Mouse (Mus musculus) gastrocnemius, postnatal 10 days (tissue): ENCODE data around the gene Dnase1l1. TPM values are rescaled to one million over a fixed set of nuclear protein-coding genes. Genes with fewer than 3 reads are reported as not detected.

Experiments used
- DNase-seq: peaks from one replicate; pipeline ENCODE4 v3.0.0; 2021; ENCODE audit warnings: mixed read lengths
- microRNA-seq, 2 experiments: library from miRNA; unstranded; fragments of <30 nt; microRNA quantifications; one replicate each; pipeline ENCODE4 v1.2.0; 2021
- total RNA-seq, 2 experiments: library from RNA; stranded (reverse); gene quantifications; 2 replicates each; pipeline ENCODE4 v1.2.3; 2021

The Dnase1l1 gene
- total RNA-seq, 2 experiments from 2014 or later = 62.8 to 69.4 TPM

GRCm38 (mm10) chrX:74270062-74270901 is 11.9 kb downstream of the Dnase1l1 start, which contains the start of gene Rpl10:
TSS of gene Rpl10 (plus strand) at chrX:74270812.
- DNase-seq = peak; percentile 77

DNA sequence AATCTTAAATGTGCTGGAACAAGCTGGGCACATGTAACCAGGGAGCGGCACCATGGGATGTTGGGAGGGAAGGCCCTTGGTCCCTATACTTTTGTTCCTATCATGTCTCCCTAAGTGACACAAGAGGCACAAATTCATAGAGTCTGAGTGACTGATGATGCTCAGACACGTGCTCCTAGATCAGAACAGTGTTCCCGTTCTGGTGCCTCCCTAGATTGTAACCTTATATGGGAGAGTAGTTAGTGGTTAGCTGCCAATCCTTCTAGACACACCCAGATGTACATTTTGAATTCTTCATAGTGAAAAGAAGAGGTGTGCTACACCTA is 12.4 kb downstream of the Dnase1l1 start:
- DNase-seq = no peak

DNA sequence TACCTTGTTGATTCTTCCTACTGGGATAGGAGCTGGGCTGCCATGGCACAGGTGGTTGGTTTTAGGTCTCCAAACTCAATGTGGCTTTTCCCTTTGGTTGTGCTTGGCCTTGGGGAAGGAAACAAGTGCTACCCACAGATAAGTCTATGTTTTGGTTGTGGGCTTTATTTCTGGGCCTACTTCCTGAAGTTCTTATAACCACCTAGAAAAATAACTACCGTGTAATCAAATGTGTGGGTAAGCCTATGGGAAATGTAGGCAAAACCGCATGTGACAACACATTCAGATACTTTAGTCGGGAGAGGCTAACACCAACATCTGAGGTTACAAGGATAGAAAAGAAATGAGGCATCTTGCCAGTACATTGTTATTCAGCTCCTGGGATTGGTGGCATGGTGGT is 24.4 kb downstream of the Dnase1l1 start:
- no peak for DNase-seq

DNA sequence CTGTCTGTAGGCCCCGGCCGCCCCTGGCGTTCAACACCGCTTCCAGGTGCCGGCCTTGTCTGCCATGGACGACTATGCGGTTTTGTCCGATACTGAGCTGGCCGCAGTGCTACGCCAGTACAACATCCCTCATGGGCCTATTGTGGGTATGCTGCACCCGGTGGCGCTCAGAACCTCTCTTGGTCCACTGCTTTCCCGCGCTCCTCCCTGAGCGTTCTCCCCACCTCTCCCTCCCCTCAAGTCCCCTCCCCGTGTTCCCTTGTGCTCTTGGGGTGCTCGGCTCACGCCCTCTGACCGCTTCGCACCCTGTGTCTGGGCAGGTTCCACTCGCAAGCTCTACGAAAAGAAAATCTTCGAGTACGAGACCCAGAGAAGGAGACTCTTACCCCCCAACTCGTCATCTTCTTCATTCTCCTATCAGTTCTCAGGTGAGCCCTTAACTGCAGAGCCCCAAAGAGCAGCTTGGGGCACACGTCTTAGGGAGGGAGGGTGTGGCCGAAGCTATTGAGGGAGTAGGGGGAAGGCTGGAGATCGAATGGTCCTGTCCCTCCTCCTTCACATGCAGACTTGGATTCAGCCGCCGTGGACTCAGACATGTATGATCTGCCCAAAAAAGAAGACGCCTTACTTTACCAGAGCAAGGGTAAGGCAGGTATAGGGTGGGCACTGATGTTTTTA is 27.1 kb downstream of the Dnase1l1 start:
- DNase-seq = no peak

DNA sequence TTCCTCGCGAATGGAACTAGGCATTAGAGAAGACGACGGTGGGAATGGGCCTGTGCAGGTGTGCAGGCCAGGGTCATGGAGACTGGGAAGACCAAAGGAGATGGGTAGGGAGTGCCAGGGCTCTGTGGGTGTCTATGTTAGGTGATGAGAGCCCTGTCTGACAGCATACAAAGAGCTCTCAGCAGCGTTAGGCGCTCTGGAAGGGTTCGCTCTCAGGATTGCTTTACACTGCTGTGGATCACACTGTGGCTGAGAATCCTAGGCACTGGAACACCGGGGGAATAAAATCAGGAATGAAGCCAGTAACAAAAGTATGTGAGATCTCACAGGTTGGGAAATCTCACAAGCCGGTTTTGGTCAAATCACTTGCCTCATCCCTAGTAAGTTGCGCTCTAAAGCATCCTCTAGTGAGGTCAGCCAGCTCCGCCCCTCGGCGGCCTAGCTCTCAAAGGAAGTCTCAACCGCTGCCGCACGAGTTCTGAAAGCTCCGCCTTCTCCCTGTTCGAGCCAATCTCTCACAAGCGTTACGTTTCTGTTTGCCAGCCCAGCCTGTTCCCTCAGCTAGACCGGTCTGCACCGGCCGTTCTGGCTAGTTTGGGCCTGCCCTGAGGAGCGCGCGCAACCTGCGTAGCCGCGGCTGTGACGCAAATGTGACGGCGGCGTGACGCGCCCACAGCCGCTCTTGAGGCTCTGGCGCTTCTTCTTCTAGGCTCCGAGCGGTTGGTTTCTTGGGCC is 27.8 kb downstream of the Dnase1l1 start, which contains the start of gene Emd:
TSS of gene Emd (plus strand) at position 535 of the 735 bp plus-strand sequence.
- DNase-seq = peak; percentile 72

GRCm38 (mm10) chrX:74249615-74250014 is 32.5 kb downstream of the Dnase1l1 start, which contains the start of gene Flna:
TSS of gene Flna (minus strand) at chrX:74249820.
- peak; percentile 62 for DNase-seq

- DNase-seq = peak; percentile 69
Observed at GRCm38 (mm10) chrX:74248651-74249050, 33.5 kb downstream of the Dnase1l1 start.

- no peak for DNase-seq
Observed at GRCm38 (mm10) chrX:74246693-74247092, 35.4 kb downstream of the Dnase1l1 start.

DNA sequence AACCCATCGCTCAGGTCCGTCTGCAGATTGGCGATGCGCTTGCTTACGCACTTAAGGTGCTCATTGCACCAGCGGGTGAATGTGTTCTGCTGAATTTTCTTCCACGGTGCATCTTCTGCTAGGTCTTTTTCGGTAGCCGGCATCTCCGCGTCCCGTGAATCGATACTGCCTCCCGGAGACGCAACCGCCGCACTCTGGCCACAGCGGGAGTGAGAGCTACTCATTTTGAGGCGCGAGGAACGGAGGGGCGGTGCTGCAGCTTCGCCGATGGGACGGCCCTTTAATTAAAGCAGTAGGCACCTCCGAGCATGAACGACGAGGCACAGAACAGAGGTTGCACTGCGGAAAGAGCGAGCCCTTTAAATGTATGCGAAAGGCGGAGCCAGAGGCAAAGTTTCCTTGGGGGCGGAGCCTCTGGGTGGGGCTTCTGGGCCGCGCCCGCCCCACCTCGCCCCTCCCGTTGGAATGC is 35.9 kb downstream of the Dnase1l1 start:
- peak; percentile 68 for DNase-seq

DNA sequence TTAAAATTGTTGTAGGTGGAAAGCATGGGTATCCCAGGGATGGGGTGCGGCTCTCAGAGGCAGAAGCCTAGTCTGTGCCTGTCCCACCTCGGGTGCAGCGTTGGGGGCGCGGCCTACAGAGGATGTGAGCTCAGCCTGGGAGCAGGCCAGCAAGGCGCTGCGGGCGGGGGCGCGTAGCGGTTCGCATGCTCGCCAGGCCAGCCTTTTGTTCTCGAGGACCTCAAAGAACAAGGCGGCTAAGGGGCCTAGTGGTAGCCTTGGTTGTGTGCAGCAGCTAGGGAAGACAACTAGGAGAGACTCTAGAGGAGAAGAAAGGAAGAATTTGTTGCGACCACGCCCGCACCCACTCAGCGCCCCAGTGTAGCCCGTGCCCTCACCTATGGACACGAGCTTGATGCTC is 36.5 kb downstream of the Dnase1l1 start:
- DNase-seq = peak; percentile 79

DNA sequence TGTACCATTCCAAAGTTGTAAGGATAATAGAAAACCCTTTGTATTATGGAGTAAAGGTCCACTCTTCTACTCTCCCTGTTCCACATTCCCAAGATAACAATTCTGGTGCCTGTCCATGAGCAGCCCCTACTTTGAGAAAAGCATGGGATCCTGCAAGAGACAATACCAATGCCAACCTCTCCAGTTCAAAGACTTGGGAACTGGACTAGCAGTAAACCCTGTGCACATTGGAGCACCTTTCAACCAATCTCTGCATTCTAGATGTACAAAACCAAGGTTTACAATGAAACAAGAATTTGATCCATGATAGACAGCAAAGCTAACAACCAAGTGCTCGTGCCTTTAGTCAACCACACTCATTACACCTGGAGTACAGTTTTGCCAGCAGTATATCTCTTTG is 37.0 kb downstream of the Dnase1l1 start:
- no peak for DNase-seq

- peak; percentile 21 for DNase-seq
Observed at GRCm38 (mm10) chrX:74244614-74245083, 37.5 kb downstream of the Dnase1l1 start.

GRCm38 (mm10) chrX:74243807-74244206 is 38.3 kb downstream of the Dnase1l1 start:
- no peak for DNase-seq

- DNase-seq = no peak
Observed at GRCm38 (mm10) chrX:74243396-74243795, 38.7 kb downstream of the Dnase1l1 start.

- no peak for DNase-seq
Observed at GRCm38 (mm10) chrX:74240332-74240731, 41.8 kb downstream of the Dnase1l1 start.

GRCm38 (mm10) chrX:74233196-74233595 is 48.9 kb downstream of the Dnase1l1 start:
- DNase-seq = no peak

DNA sequence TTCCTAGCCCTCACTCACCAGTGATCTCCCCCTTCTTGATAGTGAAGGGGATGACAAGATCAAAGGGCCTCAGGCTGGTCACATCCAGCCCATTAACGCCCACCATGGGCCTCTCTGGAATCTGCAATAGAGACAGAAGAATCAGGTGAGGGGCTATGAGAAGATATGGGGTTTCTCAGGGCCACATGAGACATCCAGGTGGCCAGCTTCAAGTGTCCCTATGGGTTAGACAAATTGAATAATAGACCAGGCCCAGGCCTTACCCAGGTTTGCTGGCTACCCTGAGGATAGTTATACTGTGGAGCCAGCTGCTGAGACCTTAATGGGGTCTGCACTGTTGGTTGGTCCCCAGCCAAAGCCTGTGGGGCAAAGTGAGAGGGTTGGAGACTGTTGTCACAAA is 52.1 kb downstream of the Dnase1l1 start:
- DNase-seq = no peak

Small RNA genes within 50 kb of the gene (microRNA-seq; reads per million reads assigned to microRNA genes)
- gene Mir7091 (2.5 to 2.8 reads per million in 2 experiments), gene Mir7092 (0 reads per million in 2 experiments)

Other genes starting within 250 kb of the Dnase1l1 start
- not detected for gene Opn1mw, start 154.9 kb downstream of the Dnase1l1 start, total RNA-seq
- 10 to 100 TPM; 32.5 to 38.9 TPM for gene Mecp2, start 147.0 kb downstream of the Dnase1l1 start, total RNA-seq
- not detected for gene Tex28, start 114.5 kb downstream of the Dnase1l1 start, total RNA-seq
- not detected for gene Tktl1, start 105.1 kb downstream of the Dnase1l1 start, total RNA-seq
- gene Flna, start 32.5 kb downstream of the Dnase1l1 start, total RNA-seq = 100 to 1,000 TPM; 113 to 163 TPM
- gene Emd, start 27.6 kb downstream of the Dnase1l1 start, total RNA-seq = 10 to 100 TPM; 23.3 to 25.2 TPM
- 100 to 1,000 TPM; 163 to 167 TPM for gene Rpl10, start 11.5 kb downstream of the Dnase1l1 start, total RNA-seq
- 10 to 100 TPM; 41.7 to 47.4 TPM for gene Taz, start 425 bp downstream of the Dnase1l1 start, total RNA-seq
- gene Atp6ap1, start 14.8 kb upstream of the Dnase1l1 start, total RNA-seq = 10 to 100 TPM; 88.7 to 99.7 TPM
- 10 to 100 TPM; 44.8 to 50.9 TPM for gene Gdi1, start 22.7 kb upstream of the Dnase1l1 start, total RNA-seq
- 10 to 100 TPM; 27.1 to 31.2 TPM for gene Fam50a, start 30.7 kb upstream of the Dnase1l1 start, total RNA-seq
- gene Plxna3, start 46.7 kb upstream of the Dnase1l1 start, total RNA-seq = 1 to 10 TPM; 2.5 to 5.8 TPM
- gene Lage3, start 71.3 kb upstream of the Dnase1l1 start, total RNA-seq = 10 to 100 TPM; 40.6 to 45.2 TPM
- gene Ubl4a, start 90.9 kb upstream of the Dnase1l1 start, total RNA-seq = 10 to 100 TPM; 51.1 to 51.7 TPM
- 1 to 10 TPM; 4.8 to 5.6 TPM for gene Slc10a3, start 91.0 kb upstream of the Dnase1l1 start, total RNA-seq
- gene Fam3a, start 110.9 kb upstream of the Dnase1l1 start, total RNA-seq = 10 to 100 TPM; 18.3 to 18.4 TPM
- 10 to 100 TPM; 25.1 to 27.5 TPM for gene Ikbkg, start 111.0 kb upstream of the Dnase1l1 start, total RNA-seq
- gene G6pdx, start 146.9 kb upstream of the Dnase1l1 start, total RNA-seq = 1 to 10 TPM; 6.9 to 8.2 TPM
- not detected for gene Gm6880, start 199.1 kb upstream of the Dnase1l1 start, total RNA-seq